Mouse (Mus musculus): ENCODE measurements around the gene Ndufa6. TPM values are rescaled to one million over a fixed set of nuclear protein-coding genes. Genes with fewer than 3 reads are reported as not detected.

Gene Ndufa6
- polyA plus RNA-seq, 1 experiment, result 278 TPM

GRCm38 (mm10) chr15:82347852-82348251, 6.3 kb downstream of the Ndufa6 start:
- no peak overlapping the region for H3K27ac ChIP-seq (ENCODE audit: control insufficient read depth, insufficient read depth, low read length)
- no peak for TF ChIP-seq CTCF (IDR thresholded peaks at IDR 0.05; ENCODE audit: borderline replicate concordance, control insufficient read depth, extremely low read depth, insufficient read depth, low read length, poor library complexity)
- TF ChIP-seq POLR2A (IDR thresholded peaks at IDR 0.05; ENCODE audit: control insufficient read depth, extremely low read depth, insufficient read depth, low read length, poor library complexity), result no peak
- peaks cover 19% of the 10 kb centered on the region for H3K36me3 ChIP-seq (ENCODE audit: control insufficient read depth, insufficient read depth, low read length)
- no peaks in the 10 kb centered on the region for H3K27me3 ChIP-seq (ENCODE audit: control insufficient read depth, insufficient read depth, low read length)
- 95% methylated on average over 12 of the region's 12 CpGs for WGBS
- no peak overlapping the region for H3K4me3 ChIP-seq (ENCODE audit: control insufficient read depth, insufficient read depth, low read length)
- no peak for DNase-seq
- peaks cover 13% of the 10 kb centered on the region for H3K4me1 ChIP-seq (replicated peaks; ENCODE audit: control insufficient read depth, insufficient read depth, low read length)

DNA sequence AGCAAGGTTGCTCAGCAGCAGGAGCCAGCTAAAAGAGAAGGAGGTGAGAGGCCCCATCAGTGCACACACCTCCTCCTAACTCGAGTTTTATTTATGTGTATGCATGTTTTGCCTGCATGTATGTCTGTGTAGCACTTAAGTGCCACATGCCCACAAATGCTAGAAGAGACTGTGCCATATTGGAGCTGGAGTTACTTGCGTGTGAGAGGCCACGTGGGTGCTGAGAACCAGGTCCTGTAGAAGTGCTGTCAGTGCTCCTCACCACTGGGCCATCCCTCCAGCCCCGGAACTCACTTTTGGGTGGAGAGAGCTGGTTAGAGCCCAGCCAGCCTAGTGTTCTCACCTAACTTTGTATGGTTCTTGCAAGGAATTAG, 6.8 kb downstream of the Ndufa6 start:
- Histone ChIP-seq H3K27me3 (ENCODE audit: control insufficient read depth, insufficient read depth, low read length) (no peaks in the 10 kb centered on the region), H3K4me3 (ENCODE audit: control insufficient read depth, insufficient read depth, low read length) (peak overlapping the region; percentile 12; the same call in 1 of the 2 replicates), H3K36me3 (ENCODE audit: control insufficient read depth, insufficient read depth, low read length) (peaks cover 19% of the 10 kb centered on the region), H3K4me1 (replicated peaks; ENCODE audit: control insufficient read depth, insufficient read depth, low read length) (peaks cover 13% of the 10 kb centered on the region), H3K27ac (ENCODE audit: control insufficient read depth, insufficient read depth, low read length) (peak overlapping the region; percentile 61; the same call in 1 of the 2 replicates)
- TF ChIP-seq CTCF (IDR thresholded peaks at IDR 0.05; ENCODE audit: borderline replicate concordance, control insufficient read depth, extremely low read depth, insufficient read depth, low read length, poor library complexity), result no peak
- TF ChIP-seq POLR2A (IDR thresholded peaks at IDR 0.05; ENCODE audit: control insufficient read depth, extremely low read depth, insufficient read depth, low read length, poor library complexity), result no peak
- 65% methylated on average over 4 of the region's 4 CpGs for WGBS
- DNase-seq, result no peak

GRCm38 (mm10) chr15:82346580-82347302, 7.4 kb downstream of the Ndufa6 start:
- H3K4me3 ChIP-seq (ENCODE audit: control insufficient read depth, insufficient read depth, low read length), result peak overlapping the region; percentile 90; the same call in 1 of the 2 replicates
- no peaks in the 10 kb centered on the region for H3K27me3 ChIP-seq (ENCODE audit: control insufficient read depth, insufficient read depth, low read length)
- 13% methylated on average over 14 of the region's 14 CpGs for WGBS
- no peak for TF ChIP-seq POLR2A (IDR thresholded peaks at IDR 0.05; ENCODE audit: control insufficient read depth, extremely low read depth, insufficient read depth, low read length, poor library complexity)
- TF ChIP-seq CTCF (IDR thresholded peaks at IDR 0.05; ENCODE audit: borderline replicate concordance, control insufficient read depth, extremely low read depth, insufficient read depth, low read length, poor library complexity), result no peak
- peak overlapping the region; percentile 61 for H3K27ac ChIP-seq (ENCODE audit: control insufficient read depth, insufficient read depth, low read length)
- peaks cover 19% of the 10 kb centered on the region for H3K4me1 ChIP-seq (replicated peaks; ENCODE audit: control insufficient read depth, insufficient read depth, low read length)
- peaks cover 19% of the 10 kb centered on the region for H3K36me3 ChIP-seq (ENCODE audit: control insufficient read depth, insufficient read depth, low read length)
- peak; percentile 11 for DNase-seq

DNA sequence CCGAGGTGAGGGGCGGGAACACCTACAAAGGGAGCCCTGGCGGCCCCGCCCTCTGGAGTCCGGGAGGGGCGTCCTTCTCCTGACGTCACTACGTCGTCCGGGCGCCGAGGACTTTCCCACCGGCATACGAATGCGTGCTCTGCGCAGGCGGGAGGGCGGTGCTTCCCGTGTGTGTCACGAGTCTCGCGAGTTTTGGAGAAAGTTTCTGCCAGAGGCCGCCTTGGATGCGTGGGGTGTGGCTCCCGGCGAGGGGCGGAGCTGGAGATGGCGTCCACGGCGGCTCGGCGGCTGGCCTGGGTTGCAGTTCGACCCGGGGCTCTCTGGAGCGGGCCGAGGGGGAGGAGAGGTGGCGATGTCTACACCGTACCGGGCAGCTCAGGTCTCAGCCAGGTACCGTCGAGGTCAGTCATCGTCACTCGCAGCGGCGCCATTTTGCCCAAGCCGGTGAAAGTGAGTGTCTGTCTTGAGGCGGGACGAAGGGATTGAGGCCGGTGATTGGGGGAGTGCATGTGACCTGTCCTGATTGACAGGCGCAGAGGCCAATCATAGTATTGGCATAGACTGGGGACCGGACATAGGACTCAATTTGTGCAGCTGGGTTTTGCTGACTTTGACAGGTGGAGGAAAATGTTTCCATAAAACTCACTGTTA, 8.2 kb downstream of the Ndufa6 start:
- peak overlapping the region; percentile 90 for H3K4me3 ChIP-seq (ENCODE audit: control insufficient read depth, insufficient read depth, low read length)
- peaks cover 19% of the 10 kb centered on the region for H3K36me3 ChIP-seq (ENCODE audit: control insufficient read depth, insufficient read depth, low read length)
- TF ChIP-seq POLR2A (IDR thresholded peaks at IDR 0.05; ENCODE audit: control insufficient read depth, extremely low read depth, insufficient read depth, low read length, poor library complexity), result peak; percentile 76
- TF ChIP-seq CTCF (IDR thresholded peaks at IDR 0.05; ENCODE audit: borderline replicate concordance, control insufficient read depth, extremely low read depth, insufficient read depth, low read length, poor library complexity), result no peak
- H3K27ac ChIP-seq (ENCODE audit: control insufficient read depth, insufficient read depth, low read length), result peak overlapping the region; percentile 61
- peak; percentile 97 for DNase-seq
- WGBS, result under 1% methylated on average over 51 of the region's 51 CpGs
- no peaks in the 10 kb centered on the region for H3K27me3 ChIP-seq (ENCODE audit: control insufficient read depth, insufficient read depth, low read length)
- peaks cover 25% of the 10 kb centered on the region for H3K4me1 ChIP-seq (replicated peaks; ENCODE audit: control insufficient read depth, insufficient read depth, low read length)

- H3K27ac ChIP-seq (ENCODE audit: control insufficient read depth, insufficient read depth, low read length), result no peak overlapping the region
- peaks cover 28% of the 10 kb centered on the region for H3K4me1 ChIP-seq (replicated peaks; ENCODE audit: control insufficient read depth, insufficient read depth, low read length)
- no peak for DNase-seq
- no peak overlapping the region for H3K4me3 ChIP-seq (ENCODE audit: control insufficient read depth, insufficient read depth, low read length)
- H3K36me3 ChIP-seq (ENCODE audit: control insufficient read depth, insufficient read depth, low read length), result peaks cover 19% of the 10 kb centered on the region
- TF ChIP-seq POLR2A (IDR thresholded peaks at IDR 0.05; ENCODE audit: control insufficient read depth, extremely low read depth, insufficient read depth, low read length, poor library complexity) (no peak), CTCF (IDR thresholded peaks at IDR 0.05; ENCODE audit: borderline replicate concordance, control insufficient read depth, extremely low read depth, insufficient read depth, low read length, poor library complexity) (no peak)
- WGBS, result 94% methylated on average over 6 of the region's 6 CpGs
- no peaks in the 10 kb centered on the region for H3K27me3 ChIP-seq (ENCODE audit: control insufficient read depth, insufficient read depth, low read length)
Observed at GRCm38 (mm10) chr15:82344971-82345370, 9.2 kb downstream of the Ndufa6 start.

- no peak for DNase-seq
- TF ChIP-seq POLR2A (IDR thresholded peaks at IDR 0.05; ENCODE audit: control insufficient read depth, extremely low read depth, insufficient read depth, low read length, poor library complexity) (no peak), CTCF (IDR thresholded peaks at IDR 0.05; ENCODE audit: borderline replicate concordance, control insufficient read depth, extremely low read depth, insufficient read depth, low read length, poor library complexity) (no peak)
Observed at GRCm38 (mm10) chr15:82343368-82344287, 10.5 kb downstream of the Ndufa6 start.

More at GRCm38 (mm10) chr15:82343368-82344287, 10.5 kb downstream of the Ndufa6 start:
- Histone ChIP-seq H3K36me3 (ENCODE audit: control insufficient read depth, insufficient read depth, low read length) (peaks cover 8% of the 10 kb centered on the region), H3K27me3 (ENCODE audit: control insufficient read depth, insufficient read depth, low read length) (no peaks in the 10 kb centered on the region), H3K4me1 (replicated peaks; ENCODE audit: control insufficient read depth, insufficient read depth, low read length) (peaks cover 30% of the 10 kb centered on the region), H3K4me3 (ENCODE audit: control insufficient read depth, insufficient read depth, low read length) (no peak overlapping the region), H3K27ac (ENCODE audit: control insufficient read depth, insufficient read depth, low read length) (no peak overlapping the region)
- WGBS, result 86% methylated on average over 27 of the region's 27 CpGs
